Comparison of ENCODE assay signal across 8 mouse cellular contexts in genomic region chr17:32091364-32092240, GRCm38 (mm10). TPM values are rescaled to one million over a fixed set of nuclear protein-coding genes. Genes with fewer than 3 reads are reported as not detected.
DNase-seq lines count a peak whose midpoint lies in the region; ATAC-seq and TF ChIP-seq lines count a peak whose summit lies in the region.
"Not testable (repeated sequence)": the region's sequence is repeated elsewhere in the genome, so short reads cannot be mapped to it uniquely, and the experiment has no call there.

No protein-coding gene starts in this region.

- H3K4me2 ChIP-seq in heart, embryonic 11.5 days = peak overlapping the region; percentile 66
- H3K4me2 ChIP-seq in kidney, embryonic 15.5 days = peak overlapping the region; percentile 63
- peak overlapping the region; percentile 43 for H3K4me2 ChIP-seq in midbrain, postnatal 0 days (ENCODE audit: low read depth, low read length, poor library complexity, severe bottlenecking)

- peak overlapping the region; percentile 32 for H3K4me3 ChIP-seq in heart, embryonic 11.5 days (ENCODE audit: low read depth, low read length)
- peak overlapping the region; percentile 37 for H3K4me3 ChIP-seq in kidney, embryonic 15.5 days (replicated peaks)
- peak overlapping the region; percentile 13; the same call in 1 of the 2 replicates for H3K4me3 ChIP-seq in midbrain, postnatal 0 days (ENCODE audit: low read depth, low read length)

- not testable (repeated sequence) for H3K9me3 ChIP-seq in heart, embryonic 11.5 days (replicated peaks; ENCODE audit: control insufficient read depth, low read length); kidney, embryonic 15.5 days (replicated peaks); midbrain, postnatal 0 days (ENCODE audit: low read length)

- peak overlapping the region; percentile 64 for H3K9ac ChIP-seq in heart, embryonic 11.5 days (ENCODE audit: low read depth, low read length)
- 0 out of 2 replicates have a peak overlapping the region, but pooled peaks have one; percentile 26 for H3K9ac ChIP-seq in kidney, embryonic 15.5 days
- not testable (repeated sequence) for H3K9ac ChIP-seq in midbrain, postnatal 0 days (replicated peaks; ENCODE audit: low read length, poor library complexity, severe bottlenecking)

- H3K27me3 ChIP-seq in heart, embryonic 11.5 days (ENCODE audit: control insufficient read depth, insufficient read depth, low read length); kidney, embryonic 15.5 days; midbrain, postnatal 0 days (ENCODE audit: insufficient read depth, low read length): not testable (repeated sequence)

- H3K36me3 ChIP-seq in heart, embryonic 11.5 days (ENCODE audit: control insufficient read depth, insufficient read depth, low read length); kidney, embryonic 15.5 days; midbrain, postnatal 0 days (ENCODE audit: insufficient read depth, low read length): not testable (repeated sequence)

- TF ChIP-seq CTCF in midbrain, postnatal 0 days (IDR thresholded peaks at IDR 0.05) = not testable (repeated sequence)

- peak overlapping the region; percentile 59; the same call in 1 of the 2 replicates for H3K27ac ChIP-seq in heart, embryonic 11.5 days (ENCODE audit: low read depth, low read length)
- peak overlapping the region; percentile 83 for H3K27ac ChIP-seq in kidney, embryonic 15.5 days
- peak overlapping the region; percentile 59; the same call in 1 of the 2 replicates for H3K27ac ChIP-seq in midbrain, postnatal 0 days (ENCODE audit: low read depth, low read length)

- DNase-seq in 3134 (ENCODE audit: extremely low read depth, insufficient read length, low spot score) = peak; percentile 91
- DNase-seq in adrenal gland, postnatal 36 days = peak; percentile 85 to 91
- peak; percentile 98 for DNase-seq in liver
- peak; percentile 89 for DNase-seq in midbrain, postnatal 0 days (ENCODE audit: low spot score)
- DNase-seq in spleen, postnatal 10 days (ENCODE audit: low spot score in 2 of 2) = peak; percentile 80 to 94

- not testable (repeated sequence) for H3K4me1 ChIP-seq in heart, embryonic 11.5 days (ENCODE audit: control insufficient read depth, insufficient read depth, low read length); midbrain, postnatal 0 days (ENCODE audit: insufficient read depth, low read length)
- H3K4me1 ChIP-seq in kidney, embryonic 15.5 days = peaks cover 15% of the 10 kb centered on the region

- ATAC-seq in erythroblast, adult 5-6 weeks (replicated peaks; ENCODE audit: low FRiP score, poor library complexity, severe bottlenecking) = peak; percentile 93
- ATAC-seq in heart, embryonic 11.5 days (replicated peaks; ENCODE audit: insufficient number of reproducible peaks, low FRiP score, low TSS enrichment) = peak; percentile 90
- ATAC-seq in kidney, embryonic 15.5 days (replicated peaks; ENCODE audit: low FRiP score) = peak; percentile 91
- ATAC-seq in midbrain, postnatal 0 days (ENCODE audit: low FRiP score) = peak; percentile 93

- WGBS in heart, embryonic 11.5 days (ENCODE audit: insufficient replicate concordance) = 6% methylated on average over 12 of the region's 16 CpGs
- WGBS in kidney, embryonic 15.5 days = 4% methylated on average over 15 of the region's 16 CpGs
- 4% methylated on average over 13 of the region's 16 CpGs for WGBS in midbrain, postnatal 0 days

RNA-seq across cellular contexts. Expression of gene Hsf2bp, which starts 55.5 kb away (rescaled TPM):
- 1 to 10 TPM in 1 of 2 experiments, under 1 TPM in 1; 0.46 to 1.3 TPM for total RNA-seq in adrenal gland, postnatal 36 days (2021)
- total RNA-seq in erythroblast, adult 5-6 weeks (2015; ENCODE audit: low replicate concordance) = not detected in 2 replicates
- not detected in 2 replicates for total RNA-seq in erythroblast, adult 5-6 weeks (2017; ENCODE audit: low replicate concordance)
- polyA plus RNA-seq in heart, embryonic 11.5 days (2014; fragmentation: Nextera tagmentation; extraction: Ambion mirVana) = 0.35 and 0.44 TPM in 2 replicates
- polyA plus RNA-seq in kidney, embryonic 15.5 days (2015; fragmentation: Nextera tagmentation; extraction: Ambion mirVana) = 0.70 and 0.73 TPM in 2 replicates
- 0.16 TPM in 1 of 2 replicates, not detected in the other for total RNA-seq in midbrain, postnatal 0 days (2014; rRNA removed)
- 1.3 and 1.4 TPM in 2 replicates for polyA plus RNA-seq in midbrain, postnatal 0 days (2015; fragmentation: Nextera tagmentation; extraction: Ambion mirVana)

RNA-seq across cellular contexts. Expression of gene Rrp1b, which starts 55.7 kb away (rescaled TPM):
- 10 to 100 TPM; 21.7 to 30.4 TPM for total RNA-seq in adrenal gland, postnatal 36 days (2021)
- total RNA-seq in erythroblast, adult 5-6 weeks (2015; ENCODE audit: low replicate concordance) = 6.3 and 13.1 TPM in 2 replicates
- total RNA-seq in erythroblast, adult 5-6 weeks (2017; ENCODE audit: low replicate concordance) = 5.2 and 5.4 TPM in 2 replicates
- polyA plus RNA-seq in heart, embryonic 11.5 days (2014; fragmentation: Nextera tagmentation; extraction: Ambion mirVana) = 29.5 and 44.3 TPM in 2 replicates
- polyA plus RNA-seq in kidney, embryonic 15.5 days (2015; fragmentation: Nextera tagmentation; extraction: Ambion mirVana) = 71.0 and 73.6 TPM in 2 replicates
- 24.3 and 38.5 TPM in 2 replicates for total RNA-seq in midbrain, postnatal 0 days (2014; rRNA removed)
- polyA plus RNA-seq in midbrain, postnatal 0 days (2015; fragmentation: Nextera tagmentation; extraction: Ambion mirVana) = 40.3 and 45.8 TPM in 2 replicates

Comparison
In these comparisons a context has a peak if more than half of its experiments do, and no peak if none do; other contexts are left out.
1. Peak in every context shown above with its lines: DNase-seq, ATAC-seq, H3K4me3 ChIP-seq and H3K27ac ChIP-seq.